Mouse (Mus musculus) MEL (cell line): ENCODE measurements around the gene Tnip3. TPM values are rescaled to one million over a fixed set of nuclear protein-coding genes. Genes with fewer than 3 reads are reported as not detected.
A peak's percentile ranks its signal among the peaks of the same experiment; 100 is the strongest.

ENCODE experiments used
- DNase-seq: peaks from one replicate; pipeline ENCODE4 v3.0.0; 2011; ENCODE audit warnings: low read depth, low spot score
- H3K27ac ChIP-seq: 2 replicates; pipeline ENCODE4 v1.5.1; 2012; ENCODE audit warnings: low read depth, mild to moderate bottlenecking, control low read depth, low read length, moderate library complexity; ENCODE audit not compliant: control insufficient read depth
- H3K27me3 ChIP-seq, 2 experiments: fragments of 150-350 bp in 1 of 2; sonication (generic) in 1 of 2; 2 replicates each; pipeline ENCODE4 v1.6.1; 2012; ENCODE audit warnings: low read length in 2 of 2, mild to moderate bottlenecking in 2 of 2, improper control_type of control experiment in 1 of 2, moderate library complexity in 1 of 2; ENCODE audit not compliant: insufficient read depth in 2 of 2, control insufficient read depth in 1 of 2
- H3K36me3 ChIP-seq, 2 experiments: 2 replicates each; pipeline ENCODE4 v1.6.1; 2012 to 2014; ENCODE audit warnings: low read length in 2 of 2, improper control_type of control experiment in 1 of 2, inconsistent platforms in 1 of 2, mild to moderate bottlenecking in 1 of 2; ENCODE audit not compliant: insufficient read depth in 2 of 2, control insufficient read depth in 1 of 2
- H3K4me1 ChIP-seq, 2 experiments: fragments of 150-350 bp in 1 of 2; sonication (generic) in 1 of 2; 2 replicates each; pipeline ENCODE4 v1.6.1; 2012; ENCODE audit warnings: low read length in 2 of 2, improper control_type of control experiment in 1 of 2, mild to moderate bottlenecking in 1 of 2; ENCODE audit not compliant: insufficient read depth in 2 of 2, control insufficient read depth in 1 of 2
- H3K4me3 ChIP-seq, 2 experiments: fragments of 150-350 bp in 1 of 2; sonication (generic) in 1 of 2; 2 replicates each; pipeline ENCODE4 v1.5.1; 2012; ENCODE audit warnings: low read depth in 2 of 2, low read length in 2 of 2, mild to moderate bottlenecking in 2 of 2, moderate library complexity in 2 of 2, control low read depth in 1 of 2, improper control_type of control experiment in 1 of 2; ENCODE audit not compliant: control insufficient read depth in 1 of 2, insufficient read depth in 1 of 2
- H3K79me2 ChIP-seq: 2 replicates; pipeline ENCODE4 v1.6.1; 2012; ENCODE audit warnings: mild to moderate bottlenecking, low read length, moderate library complexity; ENCODE audit not compliant: control insufficient read depth, poor library complexity, insufficient read depth
- H3K9ac ChIP-seq: 2 replicates; pipeline ENCODE4 v1.6.1; 2012; ENCODE audit warnings: low read depth, mild to moderate bottlenecking, control low read depth, low read length, moderate library complexity; ENCODE audit not compliant: control insufficient read depth, poor library complexity, severe bottlenecking
- H3K9me3 ChIP-seq: fragments of 150-350 bp; sonication (generic); replicated peaks from 2 replicates; pipeline ENCODE4 v1.6.1; 2012; ENCODE audit warnings: mild to moderate bottlenecking, low read length, improper control_type of control experiment, moderate library complexity; ENCODE audit not compliant: insufficient read depth
- CTCF ChIP-seq, 3 experiments: IDR thresholded peaks in 2 of 3; conservative IDR thresholded peaks in 1 of 3; 2 replicates each; pipeline ENCODE4 v1.5.1; 2011 to 2012; ENCODE audit warnings: low read length in 3 of 3, low read depth in 2 of 3, mild to moderate bottlenecking in 2 of 3, improper control_type of control experiment in 1 of 3, inconsistent platforms in 1 of 3, mixed read lengths in 1 of 3, moderate library complexity in 1 of 3; ENCODE audit not compliant: control insufficient read depth in 1 of 3, insufficient read depth in 1 of 3, poor library complexity in 1 of 3, severe bottlenecking in 1 of 3
- E2F4 ChIP-seq: IDR thresholded peaks from 2 replicates; pipeline ENCODE4 v1.6.1; 2011; ENCODE audit warnings: low read depth, low read length, improper control_type of control experiment, borderline replicate concordance
- ETS1 ChIP-seq: IDR thresholded peaks from 2 replicates; pipeline ENCODE4 v1.6.1; 2012; ENCODE audit warnings: low read depth, mild to moderate bottlenecking, inconsistent platforms, low read length, improper control_type of control experiment, moderate library complexity
- GABPA ChIP-seq: IDR thresholded peaks from 2 replicates; pipeline ENCODE4 v1.6.1; 2012; ENCODE audit warnings: low read depth, mild to moderate bottlenecking, inconsistent platforms, low read length, improper control_type of control experiment, moderate library complexity
- GATA1 ChIP-seq: IDR thresholded peaks from 2 replicates; pipeline ENCODE4 v1.6.1; 2011; ENCODE audit warnings: low read depth, low read length, improper control_type of control experiment
- HCFC1 ChIP-seq: IDR thresholded peaks from 2 replicates; pipeline ENCODE4 v1.6.1; 2012; ENCODE audit warnings: low read depth, mild to moderate bottlenecking, inconsistent platforms, low read length, improper control_type of control experiment, moderate library complexity
- KAT2A ChIP-seq: conservative IDR thresholded peaks from 2 replicates; pipeline ENCODE4 v1.6.1; 2012; ENCODE audit warnings: low read depth, low read length, improper control_type of control experiment, inconsistent platforms
- MAFK ChIP-seq: IDR thresholded peaks from 2 replicates; pipeline ENCODE4 v1.6.1; 2011; ENCODE audit warnings: low read depth, mild to moderate bottlenecking, low read length, improper control_type of control experiment, borderline replicate concordance
- MAX ChIP-seq: IDR thresholded peaks from 2 replicates; pipeline ENCODE4 v1.6.1; 2011; ENCODE audit warnings: low read length, improper control_type of control experiment
- MXI1 ChIP-seq: IDR thresholded peaks from 2 replicates; pipeline ENCODE4 v1.6.1; 2011; ENCODE audit warnings: mild to moderate bottlenecking, low read depth, low read length, improper control_type of control experiment
- MYB ChIP-seq: IDR thresholded peaks from 2 replicates; pipeline ENCODE4 v1.6.1; 2011; ENCODE audit warnings: mild to moderate bottlenecking, low read depth, low read length, improper control_type of control experiment
- MYC ChIP-seq: IDR thresholded peaks from 2 replicates; pipeline ENCODE4 v1.6.1; 2011; ENCODE audit warnings: low read depth, mild to moderate bottlenecking, low read length, improper control_type of control experiment, moderate library complexity
- NELFE ChIP-seq: IDR thresholded peaks from 2 replicates; pipeline ENCODE4 v1.6.1; 2011; ENCODE audit warnings: low read depth, low read length, improper control_type of control experiment
- POLR2AphosphoS2 ChIP-seq: IDR thresholded peaks from 2 replicates; pipeline ENCODE4 v1.6.1; 2011; ENCODE audit warnings: low read length, improper control_type of control experiment
- POLR2AphosphoS5 ChIP-seq: IDR thresholded peaks from 2 replicates; pipeline ENCODE4 v1.6.1; 2012; ENCODE audit warnings: low read depth, borderline replicate concordance, mild to moderate bottlenecking, inconsistent platforms, low read length, moderate library complexity, mixed read lengths
- RAD21 ChIP-seq: IDR thresholded peaks from 2 replicates; pipeline ENCODE4 v1.6.1; 2011; ENCODE audit warnings: mild to moderate bottlenecking, low read depth, low read length, improper control_type of control experiment
- RCOR1 ChIP-seq: IDR thresholded peaks from 2 replicates; pipeline ENCODE4 v1.6.1; 2012; ENCODE audit warnings: low read depth, mild to moderate bottlenecking, inconsistent platforms, low read length, improper control_type of control experiment
- SIN3A ChIP-seq: IDR thresholded peaks from 2 replicates; pipeline ENCODE4 v1.6.1; 2012; ENCODE audit warnings: low read length, improper control_type of control experiment, inconsistent platforms
- SMC3 ChIP-seq: IDR thresholded peaks from 2 replicates; pipeline ENCODE4 v1.6.1; 2011; ENCODE audit warnings: low read depth, low read length, improper control_type of control experiment
- TAL1 ChIP-seq: IDR thresholded peaks from 2 replicates; pipeline ENCODE4 v1.6.1; 2012; ENCODE audit warnings: mild to moderate bottlenecking, inconsistent platforms, low read length, moderate library complexity, mixed read lengths
- TBP ChIP-seq: IDR thresholded peaks from 2 replicates; pipeline ENCODE4 v1.8.0; 2011; ENCODE audit warnings: low read depth, low read length, improper control_type of control experiment
- TCF12 ChIP-seq: IDR thresholded peaks from 2 replicates; pipeline ENCODE4 v1.6.1; 2014; ENCODE audit warnings: low read depth, mild to moderate bottlenecking, inconsistent platforms, low read length, improper control_type of control experiment, moderate library complexity
- UBTF ChIP-seq: IDR thresholded peaks from 2 replicates; pipeline ENCODE4 v1.6.1; 2012; ENCODE audit warnings: low read depth, mild to moderate bottlenecking, inconsistent platforms, low read length, improper control_type of control experiment, moderate library complexity, borderline replicate concordance; ENCODE audit not compliant: insufficient read depth
- ZC3H11A ChIP-seq: IDR thresholded peaks from 2 replicates; pipeline ENCODE4 v1.6.1; 2012; ENCODE audit warnings: low read depth, mild to moderate bottlenecking, inconsistent platforms, low read length, improper control_type of control experiment
- ZNF384 ChIP-seq: IDR thresholded peaks from 2 replicates; pipeline ENCODE4 v1.6.1; 2012; ENCODE audit warnings: low read depth, mild to moderate bottlenecking, inconsistent platforms, low read length, improper control_type of control experiment
- polyA plus RNA-seq, 2 experiments: library from polyadenylated mRNA; stranded (reverse) in 1 of 2; unstranded in 1 of 2; fragments of >175 nt in 1 of 2; fragments of >200 nt in 1 of 2; gene quantifications; 2 replicates each; pipeline versions ENCODE4 v1.2.1 to v1.2.4; 2012; ENCODE audit warnings: low replicate concordance in 2 of 2, low read depth in 1 of 2; ENCODE audit not compliant: insufficient read length in 2 of 2, insufficient read depth in 1 of 2, missing spikeins in 1 of 2
- total RNA-seq: library from RNA; depleted of rRNA; stranded (reverse); fragments of 300-350 nt; gene quantifications from 2 replicates; pipeline ENCODE4 v1.2.3, GENCODE M21; 2012

The Tnip3 gene
- total and polyA plus RNA-seq, 3 experiments, result 0.99 TPM; not detected in 2

GRCm38 (mm10) chr6:65510051-65510669 lies 15.0 kb upstream of the Tnip3 start:
- no peaks in the 10 kb centered on the region for H3K36me3 ChIP-seq
- H3K27me3 ChIP-seq, result peaks cover 0 to 7% of the 10 kb centered on the region in 2 experiments; a peak in 1 of 4 replicates
- no peak overlapping the region for H3K4me3 ChIP-seq
- H3K27ac ChIP-seq, result no peak overlapping the region
- TF ChIP-seq NELFE, result no peak
- TF ChIP-seq TCF12, result no peak
- peak; percentile 82 to 93 (median 92) for TF ChIP-seq CTCF (IDR thresholded peaks at IDR 0.05 in 2 of 3, conservative IDR thresholded peaks at IDR 0.05 in 1 of 3; ENCODE audit: control insufficient read depth in 1 of 3, insufficient read depth in 1 of 3, low read depth in 2 of 3, low read length in 3 of 3, poor library complexity in 1 of 3, severe bottlenecking in 1 of 3)
- TF ChIP-seq MYC, result 0 out of 2 replicates have a peak, but pooled peaks have one; percentile 45
- TF ChIP-seq RAD21, result peak; percentile 91
- TF ChIP-seq KAT2A, result no peak
- peak; percentile 97 for TF ChIP-seq SMC3
- TF ChIP-seq ZC3H11A, result peak; percentile 88
- H3K9ac ChIP-seq, result no peak overlapping the region
- H3K79me2 ChIP-seq, result no peaks in the 10 kb centered on the region
- H3K4me1 ChIP-seq, result no peaks in the 10 kb centered on the region
- no peaks in the 10 kb centered on the region for H3K9me3 ChIP-seq
- DNase-seq, result peak; percentile 80

GRCm38 (mm10) chr6:65513813-65514212 lies 11.3 kb upstream of the Tnip3 start:
- no peak for DNase-seq
- no peak overlapping the region for H3K4me3 ChIP-seq
- no peak overlapping the region for H3K9ac ChIP-seq
- no peaks in the 10 kb centered on the region for H3K79me2 ChIP-seq
- no peaks in the 10 kb centered on the region for H3K9me3 ChIP-seq
- no peaks in the 10 kb centered on the region for H3K36me3 ChIP-seq
- H3K27me3 ChIP-seq, result peaks cover 2 to 7% of the 10 kb centered on the region in 2 experiments; a peak in 2 of 4 replicates
- no peak overlapping the region for H3K27ac ChIP-seq
- no peak for TF ChIP-seq MXI1
- no peak for TF ChIP-seq ETS1
- no peak for TF ChIP-seq MAFK
- no peak for TF ChIP-seq MYB
- H3K4me1 ChIP-seq, result no peaks in the 10 kb centered on the region

GRCm38 (mm10) chr6:65516759-65517158 lies 8.4 kb upstream of the Tnip3 start:
- Histone ChIP-seq H3K9ac (no peak overlapping the region), H3K79me2 (no peaks in the 10 kb centered on the region), H3K36me3 (no peaks in the 10 kb centered on the region), H3K27me3 (peaks cover 2 to 7% of the 10 kb centered on the region in 2 experiments; a peak in 2 of 4 replicates), H3K4me1 (no peaks in the 10 kb centered on the region), H3K27ac (no peak overlapping the region), H3K4me3 (no peak overlapping the region), H3K9me3 (no peaks in the 10 kb centered on the region)
- no peak for DNase-seq
- no peak for TF ChIP-seq CTCF (IDR thresholded peaks at IDR 0.05 in 2 of 3, conservative IDR thresholded peaks at IDR 0.05 in 1 of 3; ENCODE audit: control insufficient read depth in 1 of 3, insufficient read depth in 1 of 3, low read depth in 2 of 3, low read length in 3 of 3, poor library complexity in 1 of 3, severe bottlenecking in 1 of 3)
- no peak for TF ChIP-seq GABPA
- TF ChIP-seq HCFC1, result no peak
- no peak for TF ChIP-seq MAX
- no peak for TF ChIP-seq UBTF
- TF ChIP-seq POLR2AphosphoS5, result no peak
- TF ChIP-seq NELFE, result no peak
- no peak for TF ChIP-seq RAD21
- no peak for TF ChIP-seq TAL1
- no peak for TF ChIP-seq SIN3A
- TF ChIP-seq ZNF384, result no peak
- no peak for TF ChIP-seq POLR2AphosphoS2
- no peak for TF ChIP-seq GATA1
- TF ChIP-seq RCOR1, result no peak
- no peak for TF ChIP-seq TBP
- no peak for TF ChIP-seq E2F4
- no peak for TF ChIP-seq MAFK
- TF ChIP-seq ETS1, result no peak
